19 mouse cellular contexts compared by ENCODE assay signal in genomic region chr4:129952241-129952810, GRCm38 (mm10). TPM values are rescaled to one million over a fixed set of nuclear protein-coding genes. Genes with fewer than 3 reads are reported as not detected.
DNase-seq lines count a peak whose midpoint lies in the region; TF ChIP-seq lines count a peak whose summit lies in the region.
"Had no signal": no experiment of that assay in that cellular context is flagged by ENCODE, and none has a peak within 500 bp of the region (broad histone marks: within the 10 kb centered on the region; RNA-seq: fewer than 3 reads in every experiment).

No protein-coding gene starts in this region.

- no peak for TF ChIP-seq POLR2A in heart, adult 2 months (IDR thresholded peaks at IDR 0.05; ENCODE audit: insufficient read depth, low read depth, low read length)

- H3K9ac ChIP-seq in heart, adult 2 months (ENCODE audit: low read depth, low read length): no peak overlapping the region
- H3K9ac ChIP-seq: embryonic facial prominence, embryonic 12.5 days; forebrain, embryonic 13.5 days; hindbrain, embryonic 14.5 days; intestine, embryonic 15.5 days had no signal

- intact Hi-C loops in heart, adult 2 months (cut with DNase I): no loop called here
- intact Hi-C loops in left cerebral cortex, postnatal 4 days (cut with DNase I): no loop called here
- intact Hi-C loops in left cerebral cortex, postnatal 25 days (cut with DNase I): no loop called here

- no peak for DNase-seq in heart, embryonic 10.5 days (ENCODE audit: low spot score)
- DNase-seq in heart, adult 2 months: no peak
- peak; percentile 38 for DNase-seq in left cerebral cortex, postnatal 4 days
- DNase-seq in left cerebral cortex, postnatal 25 days (ENCODE audit: low spot score in 2 of 2): no peak
- no peak for DNase-seq in embryonic facial prominence, embryonic 10.5 days (ENCODE audit: low spot score)
- DNase-seq in thymus, postnatal 4 days: no peak
- DNase-seq: adrenal gland, adult 8-10 months; cerebellum, adult 11 months; cerebellum, adult 8-10 months; cerebellum, postnatal 14 days; embryo, embryonic 11 days; gastrocnemius, postnatal 10 days; kidney, adult 18-20 months had no signal

- H3K27me3 ChIP-seq in heart, embryonic 10.5 days (ENCODE audit: insufficient read depth, poor library complexity, severe bottlenecking): peaks cover 29% of the 10 kb centered on the region
- peaks cover 1% of the 10 kb centered on the region; the same call in 1 of the 2 replicates for H3K27me3 ChIP-seq in heart, adult 2 months (ENCODE audit: control insufficient read depth, insufficient read depth, low read length)
- 0 out of 2 replicates have a peak, but pooled peaks cover 17% of the 10 kb centered on the region for H3K27me3 ChIP-seq in embryonic facial prominence, embryonic 10.5 days (replicated peaks; ENCODE audit: low read depth, poor library complexity, severe bottlenecking)
- H3K27me3 ChIP-seq: forebrain, embryonic 13.5 days; intestine, embryonic 15.5 days had no signal

- WGBS in heart, embryonic 10.5 days: 42% methylated on average over 5 of the region's 5 CpGs
- WGBS in heart, adult 2 months: 57% methylated on average over 5 of the region's 5 CpGs
- 45% methylated on average over 5 of the region's 5 CpGs for WGBS in embryonic facial prominence, embryonic 10.5 days

- no peak overlapping the region for H3K4me3 ChIP-seq in heart, embryonic 10.5 days
- no peak overlapping the region for H3K4me3 ChIP-seq in heart, adult 2 months
- H3K4me3 ChIP-seq in embryonic facial prominence, embryonic 10.5 days: no peak overlapping the region
- H3K4me3 ChIP-seq: embryonic facial prominence, embryonic 12.5 days; forebrain, embryonic 13.5 days; hindbrain, embryonic 10.5 days; intestine, embryonic 15.5 days had no signal

- no peaks in the 10 kb centered on the region for H3K79me2 ChIP-seq in heart, adult 2 months (replicated peaks; ENCODE audit: control insufficient read depth, insufficient read depth, low read length)

- peaks cover 62% of the 10 kb centered on the region for H3K4me1 ChIP-seq in heart, embryonic 10.5 days
- no peaks in the 10 kb centered on the region for H3K4me1 ChIP-seq in heart, adult 2 months (ENCODE audit: control insufficient read depth, insufficient read depth, low read length)
- H3K4me1 ChIP-seq in embryonic facial prominence, embryonic 10.5 days: peaks cover 22% of the 10 kb centered on the region
- H3K4me1 ChIP-seq: embryonic facial prominence, embryonic 12.5 days; intestine, embryonic 15.5 days had no signal

- H3K9me3 ChIP-seq in heart, embryonic 10.5 days: no peaks in the 10 kb centered on the region
- no peaks in the 10 kb centered on the region for H3K9me3 ChIP-seq in embryonic facial prominence, embryonic 10.5 days
- H3K9me3 ChIP-seq: embryonic facial prominence, embryonic 12.5 days; forebrain, embryonic 13.5 days; hindbrain, embryonic 10.5 days; intestine, embryonic 15.5 days had no signal

- peak overlapping the region; percentile 65; the same call in 1 of the 2 replicates for H3K27ac ChIP-seq in heart, embryonic 10.5 days
- H3K27ac ChIP-seq in heart, adult 2 months: no peak overlapping the region
- H3K27ac ChIP-seq in embryonic facial prominence, embryonic 10.5 days (replicated peaks): peak overlapping the region; percentile 30; the same call in 1 of the 2 replicates
- H3K27ac ChIP-seq: embryonic facial prominence, embryonic 12.5 days; forebrain, embryonic 13.5 days; hindbrain, embryonic 10.5 days; hindbrain, embryonic 14.5 days; intestine, embryonic 15.5 days had no signal

- H3K36me3 ChIP-seq in heart, embryonic 10.5 days: no peaks in the 10 kb centered on the region
- no peaks in the 10 kb centered on the region for H3K36me3 ChIP-seq in heart, adult 2 months (ENCODE audit: control insufficient read depth, insufficient read depth, low read length)
- H3K36me3 ChIP-seq in embryonic facial prominence, embryonic 10.5 days (replicated peaks): no peaks in the 10 kb centered on the region
- H3K36me3 ChIP-seq: embryonic facial prominence, embryonic 12.5 days; hindbrain, embryonic 10.5 days; intestine, embryonic 15.5 days had no signal

- TF ChIP-seq EP300 in heart, adult 2 months (IDR thresholded peaks at IDR 0.05; ENCODE audit: insufficient read depth, low read depth, low read length): no peak

- TF ChIP-seq CTCF in heart, adult 2 months (IDR thresholded peaks at IDR 0.05): no peak

RNA-seq across cellular contexts. Expression of gene Spocd1, which starts 23.3 kb away (rescaled TPM):
- 0.46 and 0.59 TPM in 2 replicates for polyA plus RNA-seq in heart, embryonic 10.5 days (2016; fragmentation: Nextera tagmentation; extraction: Ambion mirVana)
- under 1 TPM in 1 of 2 experiments, not detected in 1; 0.07 TPM for total RNA-seq in heart, adult 2 months (2021)
- not detected in 2 replicates for polyA plus RNA-seq in heart, adult 2 months (2012; rRNA removed)
- total RNA-seq in left cerebral cortex, postnatal 4 days (2021): under 1 TPM in 1 of 2 experiments, not detected in 1; 0.24 TPM
- total RNA-seq in left cerebral cortex, postnatal 25 days (2021): under 1 TPM; 0.37 TPM
- not detected in 2 replicates for polyA plus RNA-seq in embryonic facial prominence, embryonic 10.5 days (2016; fragmentation: Nextera tagmentation; extraction: Ambion mirVana)
- total RNA-seq: gastrocnemius, postnatal 10 days; gastrocnemius, postnatal 4 days had no signal
- polyA plus RNA-seq: forebrain, embryonic 13.5 days; hindbrain, embryonic 14.5 days; intestine, embryonic 15.5 days had no signal

RNA-seq across cellular contexts. Expression of gene Adgrb2, which starts 32.3 kb away (rescaled TPM):
- polyA plus RNA-seq in heart, embryonic 10.5 days (2016; fragmentation: Nextera tagmentation; extraction: Ambion mirVana): 1.2 and 3.1 TPM in 2 replicates
- total RNA-seq in heart, adult 2 months (2021): 1 to 10 TPM; 1.8 to 2.0 TPM
- 2.5 and 4.8 TPM in 2 replicates for polyA plus RNA-seq in heart, adult 2 months (2012; rRNA removed)
- total RNA-seq in left cerebral cortex, postnatal 4 days (2021): 100 to 1,000 TPM; 235 to 263 TPM
- 100 to 1,000 TPM; 377 to 394 TPM for total RNA-seq in left cerebral cortex, postnatal 25 days (2021)
- polyA plus RNA-seq in embryonic facial prominence, embryonic 10.5 days (2016; fragmentation: Nextera tagmentation; extraction: Ambion mirVana): 1.1 and 1.2 TPM in 2 replicates

Comparison
In these comparisons a context has a peak if more than half of its experiments do, and no peak if none do; other contexts are left out.
1. RNA of gene Adgrb2, which starts 32.3 kb away (total RNA-seq): 377 to 394 TPM in left cerebral cortex, postnatal 25 days and 235 to 263 TPM in left cerebral cortex, postnatal 4 days; 1.8 to 2.0 TPM in heart, adult 2 months; every median in the first group is over 10 times any median in the second.